Comparison of ENCODE assay signal across 24 mouse cellular contexts in the genomic region with DNA sequence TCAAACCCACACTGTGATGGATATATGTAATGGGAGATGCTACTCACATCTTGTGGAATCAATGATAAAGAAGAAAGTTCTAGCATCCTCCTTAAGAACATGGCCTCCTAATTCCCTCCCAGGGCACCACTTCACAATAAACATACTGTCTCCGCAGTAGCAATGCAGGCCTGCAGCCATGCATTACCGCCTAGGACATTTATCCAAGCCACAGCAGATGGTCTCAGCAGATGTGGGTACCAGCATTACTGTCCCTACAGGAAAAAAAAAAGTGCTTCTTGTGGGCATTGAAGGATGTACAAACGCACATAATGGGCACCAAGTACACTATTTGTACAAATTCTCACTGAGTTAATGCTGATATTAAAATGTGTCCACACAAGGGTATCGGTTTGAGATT.
DNase-seq lines count a peak whose midpoint lies in the region; ATAC-seq and TF ChIP-seq lines count a peak whose summit lies in the region.
"Had no signal": no experiment of that assay in that cellular context is flagged by ENCODE, and none has a peak within 500 bp of the region (broad histone marks: within the 10 kb centered on the region; RNA-seq: fewer than 3 reads in every experiment).

No protein-coding gene starts in this region.

- H3K4me2 ChIP-seq in hindbrain, postnatal 0 days (ENCODE audit: low read depth, low read length), result no peak overlapping the region
- no peak overlapping the region for H3K4me2 ChIP-seq in hindbrain, embryonic 12.5 days (replicated peaks)
- H3K4me2 ChIP-seq: forebrain, embryonic 13.5 days; heart, embryonic 13.5 days; hindbrain, embryonic 15.5 days had no signal

- ATAC-seq in hindbrain, postnatal 0 days, result no peak
- no peak for ATAC-seq in hindbrain, embryonic 12.5 days (ENCODE audit: low FRiP score)
- ATAC-seq in monocyte, adult 5-6 weeks (replicated peaks; ENCODE audit: insufficient number of reproducible peaks, low FRiP score, low TSS enrichment, poor library complexity, severe bottlenecking), result no peak
- ATAC-seq: activated CD4-positive, CD25-positive, alpha-beta regulatory T cell, adult 4 months; forebrain, embryonic 13.5 days; forebrain, embryonic 16.5 days; inflammation-experienced regulatory T-cells, adult 6 months; intestine, embryonic 16.5 days had no signal

- no peaks in the 10 kb centered on the region for H3K9me3 ChIP-seq in hindbrain, postnatal 0 days (ENCODE audit: low read length)
- H3K9me3 ChIP-seq in hindbrain, embryonic 12.5 days (replicated peaks), result no peaks in the 10 kb centered on the region
- H3K9me3 ChIP-seq: forebrain, embryonic 10.5 days; forebrain, embryonic 13.5 days; heart, embryonic 10.5 days; heart, embryonic 13.5 days; hindbrain, embryonic 15.5 days had no signal

- H3K27ac ChIP-seq in hindbrain, postnatal 0 days, result no peak overlapping the region
- H3K27ac ChIP-seq in hindbrain, embryonic 12.5 days, result no peak overlapping the region
- H3K27ac ChIP-seq: forebrain, embryonic 10.5 days; forebrain, embryonic 13.5 days; heart, adult 2 months; heart, embryonic 10.5 days; heart, embryonic 13.5 days; hindbrain, embryonic 15.5 days had no signal

- H3K27me3 ChIP-seq in hindbrain, postnatal 0 days (ENCODE audit: insufficient read depth, low read length), result no peaks in the 10 kb centered on the region
- H3K27me3 ChIP-seq in hindbrain, embryonic 12.5 days, result no peaks in the 10 kb centered on the region
- H3K27me3 ChIP-seq: forebrain, embryonic 13.5 days; heart, embryonic 13.5 days; hindbrain, embryonic 15.5 days had no signal

- no peak for TF ChIP-seq POLR2A in brain, embryonic 14.5 days (IDR thresholded peaks at IDR 0.05; ENCODE audit: borderline replicate concordance, extremely low read depth, insufficient read depth, insufficient read length, poor library complexity, severe bottlenecking)

- WGBS in hindbrain, postnatal 0 days, result 60% methylated on average over 4 of the region's 4 CpGs
- WGBS in hindbrain, embryonic 12.5 days, result 88% methylated on average over 4 of the region's 4 CpGs

- DNase-seq in cerebellum, postnatal 10 days, result peak; percentile 20 to 55
- DNase-seq in cerebellum, adult 9-11 months, result no peak
- DNase-seq in hindbrain, postnatal 0 days (ENCODE audit: low spot score), result peak; percentile 34
- DNase-seq in brain, embryonic 14.5 days (ENCODE audit: low read depth), result peak; percentile 48
- DNase-seq: adrenal gland, postnatal 10 days; adrenal gland, postnatal 36 days; cerebellum, adult 11 months; cerebellum, adult 2 months; gastrocnemius, postnatal 10 days; gastrocnemius, postnatal 36 days; heart, adult 2 months; heart, postnatal 14 days; heart, postnatal 4 days had no signal

- no peak overlapping the region for H3K4me3 ChIP-seq in hindbrain, postnatal 0 days (ENCODE audit: low read length)
- no peak overlapping the region for H3K4me3 ChIP-seq in hindbrain, embryonic 12.5 days
- H3K4me3 ChIP-seq: forebrain, embryonic 10.5 days; forebrain, embryonic 13.5 days; heart, adult 2 months; heart, embryonic 10.5 days; heart, embryonic 13.5 days; hindbrain, embryonic 15.5 days had no signal

- H3K4me1 ChIP-seq in hindbrain, postnatal 0 days (ENCODE audit: insufficient read depth, low read length), result no peaks in the 10 kb centered on the region
- no peaks in the 10 kb centered on the region for H3K4me1 ChIP-seq in hindbrain, embryonic 12.5 days
- H3K4me1 ChIP-seq: forebrain, embryonic 10.5 days; heart, embryonic 10.5 days; heart, embryonic 13.5 days had no signal

- no peak overlapping the region for H3K9ac ChIP-seq in hindbrain, postnatal 0 days (replicated peaks; ENCODE audit: low read length)
- no peak overlapping the region for H3K9ac ChIP-seq in hindbrain, embryonic 12.5 days
- H3K9ac ChIP-seq: forebrain, embryonic 13.5 days; heart, embryonic 13.5 days; hindbrain, embryonic 15.5 days had no signal

- TF ChIP-seq CTCF in hindbrain, postnatal 0 days (IDR thresholded peaks at IDR 0.05; ENCODE audit: low read depth), result no peak
- no peak for TF ChIP-seq CTCF in brain, embryonic 14.5 days (IDR thresholded peaks at IDR 0.05; ENCODE audit: borderline replicate concordance, extremely low read depth, insufficient read depth, insufficient read length)

- no peaks in the 10 kb centered on the region for H3K36me3 ChIP-seq in hindbrain, postnatal 0 days (ENCODE audit: insufficient read depth, low read length)
- no peaks in the 10 kb centered on the region for H3K36me3 ChIP-seq in hindbrain, embryonic 12.5 days
- H3K36me3 ChIP-seq: forebrain, embryonic 10.5 days; heart, embryonic 10.5 days; heart, embryonic 13.5 days; hindbrain, embryonic 15.5 days had no signal
